Mouse (Mus musculus): ENCODE measurements around the gene Spsb2. TPM values are rescaled to one million over a fixed set of nuclear protein-coding genes. Genes with fewer than 3 reads are reported as not detected.
"Not testable (repeated sequence)": the region's sequence is repeated elsewhere in the genome, so short reads cannot be mapped to it uniquely, and the experiment has no call there.

The Spsb2 gene
- polyA plus RNA-seq, 1 experiment from 2014 or later = 23.6 TPM

DNA sequence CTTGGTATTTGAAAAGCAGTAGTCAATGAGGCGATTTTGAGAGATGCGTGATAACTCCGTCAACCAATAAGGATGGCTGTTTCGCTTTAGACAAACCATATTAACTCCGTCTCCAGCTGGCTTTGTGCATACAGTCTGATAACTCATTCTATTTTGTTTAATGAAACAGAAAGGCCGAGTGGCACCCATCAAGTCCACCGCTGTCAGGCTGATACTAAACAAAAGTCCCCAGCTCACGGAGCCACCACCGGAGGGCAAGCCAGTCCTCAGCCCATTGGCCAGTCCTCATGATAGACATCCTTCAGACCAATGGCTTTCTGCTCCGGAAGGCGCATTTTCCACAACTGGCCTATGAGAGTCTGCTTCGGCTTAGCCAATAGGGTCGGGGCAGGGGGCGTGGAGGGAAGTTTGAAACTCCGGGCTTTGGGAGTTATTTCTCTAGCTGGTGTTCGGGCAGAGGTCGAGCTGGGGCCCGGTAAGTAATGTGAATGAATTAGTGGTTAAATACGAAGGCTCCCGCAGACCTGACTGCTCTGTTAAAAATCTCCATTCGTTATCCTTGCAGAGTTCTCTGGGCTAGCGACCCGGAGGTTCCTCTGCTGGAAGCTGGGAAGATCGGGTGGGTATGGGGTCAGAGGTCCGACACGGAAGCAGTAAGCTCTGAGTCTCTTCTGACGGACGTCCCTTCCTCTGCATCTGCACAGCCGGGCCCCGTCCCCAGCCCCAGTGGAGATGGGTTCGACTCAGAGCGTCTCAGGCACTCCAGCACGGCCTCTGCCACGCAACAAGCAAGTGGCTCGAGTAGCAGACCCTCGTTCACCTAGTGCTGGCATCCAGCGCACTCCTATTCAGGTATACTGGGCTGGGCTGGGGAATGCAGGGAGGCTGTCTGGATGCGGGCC, 21.6 kb downstream of the Spsb2 start:
- ChIA-PET CTCF (interaction anchor here (1.1 to 1.3 kb wide), 3 partner anchors 9 to 25 kb away, joined by 3 read pairs; no protein-coding TSS in a partner anchor), POLR2A (interaction anchor here (0.6 to 3.9 kb wide), 4 partner anchors 19 to 87 kb away, joined by 3 to 27 read pairs (median 3); partner anchors contain the start of gene Spsb2)
- no peaks in the 10 kb centered on the region for H3K27me3 ChIP-seq
- no peak for TF ChIP-seq CTCF (IDR thresholded peaks at IDR 0.05)
- ATAC-seq (peak; percentile 88), DNase-seq (ENCODE audit: low read depth, low spot score) (peak; percentile 86)
- in situ Hi-C loops (cut with MboI; ENCODE audit: low pct_unique_long_range_greater_than_20kb) = no loop called here

DNA sequence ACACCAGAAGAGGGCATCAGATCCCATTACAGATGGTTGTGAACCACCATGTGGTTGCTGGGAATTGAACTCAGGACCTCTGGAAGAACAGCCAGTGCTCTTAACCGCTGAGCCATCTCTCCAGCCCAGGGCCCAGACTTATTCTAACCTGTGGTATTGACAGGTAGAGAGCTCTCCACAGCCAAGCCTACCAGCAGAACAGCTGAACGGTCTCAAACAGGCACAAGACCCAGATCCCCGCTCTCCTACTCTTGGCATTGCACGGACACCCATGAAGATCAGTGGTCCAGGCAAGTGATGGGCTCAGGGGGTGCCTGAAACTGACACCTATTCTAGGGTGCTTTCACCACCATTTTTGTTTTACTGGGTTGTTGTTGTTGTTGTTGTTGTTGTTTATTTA, 22.7 kb downstream of the Spsb2 start:
- DNase-seq (ENCODE audit: low read depth, low spot score); in situ Hi-C loops (cut with MboI; ENCODE audit: low pct_unique_long_range_greater_than_20kb); ATAC-seq; H3K27me3 ChIP-seq: not testable (repeated sequence)
- ChIA-PET POLR2A (interaction anchor here (1.2 to 3.9 kb wide), 2 partner anchors 20 to 23 kb away, joined by 3 to 27 read pairs; partner anchors contain the start of gene Spsb2), CTCF (interaction anchor here (2.4 kb wide), 1 partner anchor 215 kb away, joined by 5 read pairs; no protein-coding TSS in a partner anchor)

DNA sequence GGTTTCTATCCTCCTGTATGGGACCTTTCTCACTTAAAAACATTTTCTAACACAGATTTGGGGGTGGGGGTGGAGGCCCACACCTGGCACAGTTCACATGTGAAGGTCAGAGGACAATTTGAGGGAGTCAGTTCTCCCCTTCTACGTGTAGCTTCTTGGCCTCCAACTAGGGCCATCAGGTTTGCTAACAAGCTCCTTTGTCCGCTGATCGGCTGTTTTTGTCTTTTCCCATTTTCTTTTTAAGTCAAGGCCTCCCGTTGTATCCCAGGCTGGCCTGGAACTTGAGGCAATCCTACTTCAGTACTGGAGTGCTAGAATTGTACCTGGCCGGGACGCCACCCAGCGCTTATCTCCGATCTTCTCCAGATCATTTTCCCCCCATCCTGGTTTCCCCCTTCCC, 23.2 kb downstream of the Spsb2 start:
- no peaks in the 10 kb centered on the region for H3K27me3 ChIP-seq
- in situ Hi-C loops (cut with MboI; ENCODE audit: low pct_unique_long_range_greater_than_20kb) = no loop called here
- ChIA-PET CTCF (interaction anchor here (2.4 kb wide), 1 partner anchor 215 kb away, joined by 5 read pairs; no protein-coding TSS in a partner anchor), POLR2A (interaction anchor here (1.2 to 1.3 kb wide), 2 partner anchors 22 to 24 kb away, joined by 3 read pairs; partner anchors contain the start of gene Spsb2)
- ATAC-seq = no peak
- no peak for DNase-seq (ENCODE audit: low read depth, low spot score)
- TF ChIP-seq CTCF (IDR thresholded peaks at IDR 0.05) = no peak

DNA sequence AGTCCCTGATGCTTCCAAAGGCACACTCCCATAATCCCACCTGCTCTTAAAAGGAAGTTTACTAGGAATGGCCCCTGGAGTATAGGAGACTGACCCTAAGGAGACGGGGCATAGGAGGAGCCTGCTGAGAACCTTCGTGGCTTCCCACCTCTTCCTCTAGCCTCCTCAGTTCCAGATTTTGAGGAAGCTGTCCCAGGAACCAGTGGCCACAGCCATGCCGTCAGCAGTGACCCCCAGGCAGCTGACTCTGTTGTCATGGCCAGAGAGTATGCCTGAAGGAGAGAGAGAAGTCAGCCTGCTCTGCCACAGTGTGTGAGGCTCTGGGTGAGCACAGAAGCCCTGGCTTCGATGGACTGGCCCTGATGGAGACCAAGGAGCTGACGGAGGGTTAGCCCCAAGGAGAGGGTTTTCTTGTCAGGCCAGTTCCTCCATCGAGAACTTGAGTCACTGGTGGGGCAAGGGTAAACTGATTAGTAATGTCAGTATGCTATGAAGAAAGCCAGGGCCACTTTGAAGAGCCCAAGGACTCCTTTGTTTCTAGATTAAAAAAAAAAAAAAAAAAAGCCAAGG, 26.1 kb downstream of the Spsb2 start:
- ChIA-PET POLR2A (no interaction called here), CTCF (no interaction called here)
- H3K27me3 ChIP-seq = no peaks in the 10 kb centered on the region
- in situ Hi-C loops (cut with MboI; ENCODE audit: low pct_unique_long_range_greater_than_20kb) = no loop called here
- DNase-seq (ENCODE audit: low read depth, low spot score) = no peak
- TF ChIP-seq CTCF (IDR thresholded peaks at IDR 0.05) = no peak
- ATAC-seq = no peak

DNA sequence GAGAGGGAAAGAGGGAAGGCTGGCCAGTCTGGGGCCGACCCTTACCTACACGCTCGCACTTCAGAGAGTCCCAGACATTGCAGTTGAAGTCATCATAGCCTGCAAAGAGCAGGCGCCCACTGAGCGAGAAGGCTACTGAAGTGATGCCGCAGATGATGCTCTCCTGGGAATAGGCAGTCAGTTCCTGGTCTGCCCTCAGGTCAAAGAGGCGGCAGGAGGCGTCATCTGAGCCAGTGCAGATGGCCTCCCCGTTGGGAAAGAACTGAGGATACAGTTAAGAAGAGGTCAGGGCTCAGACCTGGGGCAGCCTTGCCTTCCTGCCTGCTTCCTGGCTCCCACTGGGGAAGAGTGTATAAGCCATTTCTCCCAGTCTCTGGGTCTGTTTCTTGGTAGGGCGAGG, 27.1 kb downstream of the Spsb2 start:
- DNase-seq (ENCODE audit: low read depth, low spot score) (no peak), ATAC-seq (no peak)
- CTCF ChIA-PET = no interaction called here
- in situ Hi-C loops (cut with MboI; ENCODE audit: low pct_unique_long_range_greater_than_20kb) = no loop called here
- TF ChIP-seq CTCF (IDR thresholded peaks at IDR 0.05) = no peak
- no peaks in the 10 kb centered on the region for H3K27me3 ChIP-seq
- POLR2A ChIA-PET = no interaction called here

DNA sequence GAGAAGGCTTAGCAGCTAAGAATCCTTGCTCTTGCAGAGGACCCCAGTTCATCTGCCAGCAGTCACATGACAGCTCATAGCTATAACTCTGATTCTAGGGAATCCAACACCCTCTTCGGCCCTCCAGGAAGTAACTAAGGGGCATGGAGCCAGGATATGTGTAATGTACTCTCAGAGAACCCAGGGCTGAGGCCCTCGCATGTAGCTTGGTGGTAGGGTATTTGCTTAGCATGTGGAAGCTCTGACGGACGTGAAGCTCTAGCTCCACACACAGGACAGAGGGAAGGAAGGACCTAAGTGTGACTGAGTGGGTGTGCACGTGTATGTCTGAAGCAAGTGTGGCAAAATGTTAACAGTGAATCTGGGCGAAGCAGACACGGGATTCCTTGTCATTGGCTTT, 27.9 kb downstream of the Spsb2 start:
- ATAC-seq (no peak), DNase-seq (ENCODE audit: low read depth, low spot score) (no peak)
- TF ChIP-seq CTCF (IDR thresholded peaks at IDR 0.05) = no peak
- H3K27me3 ChIP-seq = no peaks in the 10 kb centered on the region
- in situ Hi-C loops (cut with MboI; ENCODE audit: low pct_unique_long_range_greater_than_20kb) = no loop called here
- ChIA-PET POLR2A (no interaction called here), CTCF (interaction anchor here (3.0 kb wide), 1 partner anchor 11 kb away, joined by 15 read pairs; no protein-coding TSS in a partner anchor)

DNA sequence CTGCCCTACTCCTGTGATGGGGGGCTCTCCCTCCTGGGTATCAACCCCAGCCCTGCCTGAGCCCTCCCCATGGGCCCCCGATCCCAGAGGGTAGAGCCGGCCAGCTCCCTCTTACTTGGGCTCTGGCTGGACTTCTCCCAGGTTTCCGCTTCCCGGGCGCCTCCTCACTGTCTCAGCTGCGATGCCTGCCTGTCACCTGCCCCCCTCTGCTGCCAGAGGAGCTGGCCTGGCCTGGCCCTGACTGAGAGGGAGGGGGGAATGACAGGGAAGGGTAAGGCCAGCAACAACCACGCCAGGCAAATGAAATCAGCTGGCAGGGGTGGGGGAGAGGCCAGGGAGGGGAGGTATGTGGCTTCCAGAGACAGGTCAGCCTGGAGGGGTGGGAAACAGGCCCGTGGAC, 31.3 kb downstream of the Spsb2 start:
- DNase-seq (ENCODE audit: low read depth, low spot score) (no peak), ATAC-seq (no peak)
- H3K27me3 ChIP-seq = no peaks in the 10 kb centered on the region
- in situ Hi-C loops (cut with MboI; ENCODE audit: low pct_unique_long_range_greater_than_20kb) = no loop called here
- ChIA-PET POLR2A (interaction anchor here (0.7 kb wide), 1 partner anchor 266 kb away, joined by 3 read pairs; no protein-coding TSS in a partner anchor), CTCF (interaction anchor here (1.4 kb wide), 1 partner anchor 10 kb away, joined by 3 read pairs; the partner anchor contains the start of gene Cdca3)
- no peak for TF ChIP-seq CTCF (IDR thresholded peaks at IDR 0.05)

DNA sequence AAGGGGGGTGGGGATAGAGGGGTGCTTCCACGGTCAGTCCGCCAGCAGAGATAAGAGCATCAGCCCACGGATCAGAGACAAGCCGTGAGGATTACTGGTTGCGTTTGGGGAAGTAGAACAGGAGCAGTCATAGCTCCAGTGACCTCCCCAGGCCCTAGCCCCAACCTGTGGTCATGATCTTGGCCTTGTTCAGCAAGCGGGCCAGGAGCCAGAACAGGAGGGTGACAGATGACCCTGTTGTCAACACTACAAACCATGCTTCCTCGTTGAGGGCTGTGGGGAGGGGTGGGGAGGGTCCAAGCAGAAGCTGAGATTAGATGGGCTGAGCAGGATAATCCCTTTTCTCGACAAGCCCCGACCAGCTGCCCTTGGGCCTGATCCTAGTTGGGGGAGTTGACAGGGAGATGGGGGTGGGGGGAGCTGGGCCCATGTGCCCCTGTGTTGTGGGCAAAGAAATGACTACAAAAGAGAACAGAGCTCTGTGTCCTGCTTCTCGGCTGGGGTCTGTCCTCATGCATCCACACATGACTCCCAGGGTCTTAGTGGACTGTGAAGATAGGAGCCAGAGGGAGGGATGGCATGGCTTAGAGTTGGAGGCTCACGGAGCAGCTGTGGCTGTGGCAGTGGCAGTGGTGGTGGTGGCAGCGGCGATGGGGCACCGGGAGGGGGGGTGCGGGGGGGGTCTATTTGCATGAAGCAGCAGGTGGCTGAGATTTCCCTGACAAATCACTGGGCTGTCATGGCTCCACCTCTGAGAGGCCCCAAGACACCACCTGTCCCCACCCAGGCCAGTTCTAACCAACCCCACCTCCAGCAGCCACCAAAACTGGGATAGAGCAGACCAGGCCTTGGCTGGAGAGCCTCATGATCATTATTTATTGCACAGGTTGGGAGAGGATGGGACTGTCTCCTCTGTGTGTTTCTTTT, 32.0 kb downstream of the Spsb2 start, which contains the start of gene Gnb3:
TSS of gene Gnb3 (minus strand) at position 35 of the 927 bp plus-strand sequence.
- DNase-seq (ENCODE audit: low read depth, low spot score) (no peak), ATAC-seq (no peak)
- no peak for TF ChIP-seq CTCF (IDR thresholded peaks at IDR 0.05)
- ChIA-PET CTCF (no interaction called here), POLR2A (interaction anchor here (0.7 kb wide), 1 partner anchor 267 kb away, joined by 3 read pairs; no protein-coding TSS in a partner anchor)
- in situ Hi-C loops (cut with MboI; ENCODE audit: low pct_unique_long_range_greater_than_20kb) = no loop called here
- no peaks in the 10 kb centered on the region for H3K27me3 ChIP-seq

DNA sequence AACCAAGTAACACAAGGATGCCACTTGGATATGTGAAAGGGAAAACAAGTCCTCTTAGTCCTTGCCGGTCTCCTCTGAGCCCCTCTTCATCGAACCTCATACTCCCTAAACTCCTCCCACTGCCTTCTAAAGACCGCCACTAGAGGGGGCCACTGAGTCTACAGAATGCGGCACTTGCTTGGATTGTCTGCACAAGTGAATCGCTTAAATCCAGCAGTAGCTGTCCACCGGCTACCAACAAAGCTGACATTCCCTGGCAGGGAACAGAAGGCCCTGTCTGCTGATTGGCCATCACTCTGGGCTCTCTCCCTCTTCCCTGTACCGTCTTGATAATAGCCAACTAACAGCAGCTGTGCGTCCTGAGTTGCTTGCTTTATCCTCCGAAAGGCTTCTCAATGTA, 38.8 kb downstream of the Spsb2 start:
- H3K27me3 ChIP-seq = no peaks in the 10 kb centered on the region
- DNase-seq (ENCODE audit: low read depth, low spot score) = no peak
- in situ Hi-C loops (cut with MboI; ENCODE audit: low pct_unique_long_range_greater_than_20kb) = no loop called here

DNA sequence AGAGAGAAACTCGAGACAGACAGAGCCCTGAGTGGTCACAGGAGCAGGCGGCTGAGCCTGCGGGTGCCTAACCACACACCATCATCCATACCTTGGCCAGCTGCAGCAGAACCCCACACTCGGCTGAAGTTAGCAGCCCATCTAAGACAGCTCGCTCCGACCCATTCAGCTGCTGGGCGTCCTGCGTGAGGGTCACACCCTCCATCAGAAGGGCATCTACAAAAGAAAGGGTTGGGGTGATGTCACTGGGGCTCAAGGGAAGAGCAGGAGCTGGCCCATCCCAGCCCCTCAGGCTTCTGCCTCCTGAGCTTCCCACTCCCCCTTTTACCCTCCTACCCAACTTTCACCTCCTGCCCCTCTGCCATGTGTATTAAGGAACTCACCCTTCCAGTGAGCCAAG, 42.1 kb downstream of the Spsb2 start:
- in situ Hi-C loops (cut with MboI; ENCODE audit: low pct_unique_long_range_greater_than_20kb) = no loop called here
- ChIA-PET CTCF (interaction anchor here (1.3 to 1.5 kb wide), 2 partner anchors 10 to 17 kb away, joined by 4 to 5 read pairs; no protein-coding TSS in a partner anchor), POLR2A (no interaction called here)
- no peak for TF ChIP-seq CTCF (IDR thresholded peaks at IDR 0.05)
- no peak for DNase-seq (ENCODE audit: low read depth, low spot score)
- no peaks in the 10 kb centered on the region for H3K27me3 ChIP-seq
- ATAC-seq = no peak

More for the DNA sequence above, 38.8 kb downstream of the Spsb2 start:
- no peak for ATAC-seq
- TF ChIP-seq CTCF (IDR thresholded peaks at IDR 0.05) = no peak
- ChIA-PET CTCF (interaction anchor here (0.6 to 1.9 kb wide), 12 partner anchors 9 to 146 kb away, joined by 3 to 15 read pairs (median 3); partner anchors contain the start of genes Cdca3 and Usp5), POLR2A (interaction anchor here (0.7 kb wide), 2 partner anchors 38 to 57 kb away, joined by 3 read pairs; no protein-coding TSS in a partner anchor)

Data from Patski (cell line).